Mouse (Mus musculus): ENCODE measurements at regions not wholly inside any gene's neighbourhood (a gene's known extent, or its start where the extent isn't known, plus 50 kb on each side); places are given as distances from the start of the nearest gene placed in this dataset.

GRCm38 (mm10) chr9:61563017-61563416 lies 190.9 kb downstream of the Tle3 start:
- no peak for DNase-seq (ENCODE audit: low spot score)

- no peak for DNase-seq (ENCODE audit: low spot score)
Measured at GRCm38 (mm10) chr9:61561551-61561950, 189.4 kb downstream of the Tle3 start.

- DNase-seq (ENCODE audit: low spot score): no peak
Measured at GRCm38 (mm10) chr9:61558621-61559020, 186.5 kb downstream of the Tle3 start.

- DNase-seq (ENCODE audit: low spot score): no peak
Measured at GRCm38 (mm10) chr9:61557025-61557424, 184.9 kb downstream of the Tle3 start.

- no peak for DNase-seq (ENCODE audit: low spot score)
Measured at GRCm38 (mm10) chr9:61555173-61555572, 183.0 kb downstream of the Tle3 start.

- DNase-seq (ENCODE audit: low spot score): no peak
Measured at GRCm38 (mm10) chr9:61554611-61555010, 182.4 kb downstream of the Tle3 start.

- no peak for DNase-seq (ENCODE audit: low spot score)
Measured at GRCm38 (mm10) chr9:61553626-61554025, 181.5 kb downstream of the Tle3 start.

- no peak for DNase-seq (ENCODE audit: low spot score)
Measured at GRCm38 (mm10) chr9:61551361-61551760, 179.2 kb downstream of the Tle3 start.

- no peak for DNase-seq (ENCODE audit: low spot score)
Measured at GRCm38 (mm10) chr9:61550326-61550725, 178.2 kb downstream of the Tle3 start.

- no peak for DNase-seq (ENCODE audit: low spot score)
Measured at GRCm38 (mm10) chr9:61549692-61550241, 177.6 kb downstream of the Tle3 start.

- no peak for DNase-seq (ENCODE audit: low spot score)
Measured at GRCm38 (mm10) chr9:61537316-61538189, 165.4 kb downstream of the Tle3 start.

GRCm38 (mm10) chr9:61533237-61533636 lies 161.1 kb downstream of the Tle3 start:
- DNase-seq (ENCODE audit: low spot score): no peak

- peak; percentile 36 for DNase-seq (ENCODE audit: low spot score)
Measured at GRCm38 (mm10) chr9:61530263-61531045, 158.3 kb downstream of the Tle3 start.

- DNase-seq (ENCODE audit: low spot score): no peak
Measured at GRCm38 (mm10) chr9:61528286-61528865, 156.2 kb downstream of the Tle3 start.

- peak; percentile 49 for DNase-seq (ENCODE audit: low spot score)
Measured at GRCm38 (mm10) chr9:61527491-61528056, 155.4 kb downstream of the Tle3 start.

GRCm38 (mm10) chr9:61520136-61520535 lies 148.0 kb downstream of the Tle3 start:
- DNase-seq (ENCODE audit: low spot score): no peak

GRCm38 (mm10) chr9:61517906-61518305 lies 145.7 kb downstream of the Tle3 start:
- no peak for DNase-seq (ENCODE audit: low spot score)

- peak; percentile 36 for DNase-seq (ENCODE audit: low spot score)
Measured at GRCm38 (mm10) chr9:61511436-61511835, 139.3 kb downstream of the Tle3 start.

GRCm38 (mm10) chr9:61510217-61510893 lies 138.2 kb downstream of the Tle3 start:
- DNase-seq (ENCODE audit: low spot score): peak; percentile 67

GRCm38 (mm10) chr9:61509591-61510191 lies 137.5 kb downstream of the Tle3 start:
- DNase-seq (ENCODE audit: low spot score): peak; percentile 55

- DNase-seq (ENCODE audit: low spot score): no peak
Measured at GRCm38 (mm10) chr9:61509091-61509490, 136.9 kb downstream of the Tle3 start.

All from MN1 (cell line).